Mouse (Mus musculus) stomach, embryonic 15.5 days (tissue): Measurements from ENCODE around the gene Zfp583. TPM values are rescaled to one million over a fixed set of nuclear protein-coding genes. Genes with fewer than 3 reads are reported as not detected.
"Not testable (repeated sequence)": the region's sequence is repeated elsewhere in the genome, so short reads cannot be mapped to it uniquely, and the experiment has no call there.

Experiments used
- ATAC-seq: fragments of 200-750 bp; cut with Nextera tagmentation; 2 replicates; pipeline ENCODE4 v1.8.0; 2017; ENCODE audit warnings: low read depth, moderate number of reproducible peaks, moderate TSS enrichment; ENCODE audit not compliant: insufficient read depth, low FRiP score
- H3K27ac ChIP-seq: fragments of 300-500 bp; sonication (generic); 2 replicates; pipeline ENCODE4 v1.5.1; 2015; ENCODE audit warnings: mild to moderate bottlenecking, inconsistent platforms
- H3K27me3 ChIP-seq: fragments of 300-500 bp; sonication (generic); replicated peaks from 2 replicates; pipeline ENCODE4 v1.6.1; 2015; ENCODE audit warnings: inconsistent platforms
- H3K36me3 ChIP-seq: fragments of 300-500 bp; sonication (generic); 2 replicates; pipeline ENCODE4 v1.6.1; 2015; ENCODE audit warnings: inconsistent platforms
- H3K4me1 ChIP-seq: fragments of 300-500 bp; sonication (generic); 2 replicates; pipeline ENCODE4 v1.6.1; 2015; ENCODE audit warnings: inconsistent platforms
- H3K4me2 ChIP-seq: fragments of 300-500 bp; sonication (generic); 2 replicates; pipeline ENCODE4 v1.6.1; 2015; ENCODE audit warnings: mild to moderate bottlenecking, inconsistent platforms
- H3K4me3 ChIP-seq: fragments of 300-500 bp; sonication (generic); replicated peaks from 2 replicates; pipeline ENCODE4 v1.5.1; 2015; ENCODE audit warnings: inconsistent platforms
- H3K9ac ChIP-seq: fragments of 300-500 bp; sonication (generic); 2 replicates; pipeline ENCODE4 v1.6.1; 2015; ENCODE audit warnings: inconsistent platforms
- H3K9me3 ChIP-seq: fragments of 300-500 bp; sonication (generic); 2 replicates; pipeline ENCODE4 v1.6.1; 2016; ENCODE audit warnings: inconsistent platforms
- WGBS: fragments of 180-500 bp; shearing (Covaris S2); methylation state at CpG from one replicate; pipeline ENCODE4 v1.1.7; 2015; 5-methylcytosine and 5-hydroxymethylcytosine counted together
- polyA plus RNA-seq: library from polyadenylated mRNA; unstranded; fragments of >200 nt; fragmentation: Nextera tagmentation; extraction: Ambion mirVana; gene quantifications from 2 replicates; pipeline ENCODE4 v1.2.1, GENCODE M21; 2015

Zfp583 gene
- 4.5 and 4.8 TPM in 2 replicates for polyA plus RNA-seq

- no peaks in the 10 kb centered on the region for H3K27me3 ChIP-seq
- peak within 1 kb of the TSS; percentile 27 for H3K9ac ChIP-seq
- H3K4me2 ChIP-seq = peak within 1 kb of the TSS; percentile 60
- peak; percentile 93 for ATAC-seq
- H3K9me3 ChIP-seq = no peaks in the 10 kb centered on the region
- H3K4me1 ChIP-seq = no peaks in the 10 kb centered on the region; the same call in 1 of the 2 replicates
- H3K4me3 ChIP-seq = peak within 1 kb of the TSS; percentile 54
- 5% methylated on average over 31 of the region's 31 CpGs for WGBS
- H3K36me3 ChIP-seq = no peaks in the 10 kb centered on the region
- H3K27ac ChIP-seq = peak within 1 kb of the TSS; percentile 84
Observed at GRCm38 (mm10) chr7:6331233-6331956, at the start of gene Zfp583. Zfp583 (minus strand) TSS chr7:6331285.

DNA sequence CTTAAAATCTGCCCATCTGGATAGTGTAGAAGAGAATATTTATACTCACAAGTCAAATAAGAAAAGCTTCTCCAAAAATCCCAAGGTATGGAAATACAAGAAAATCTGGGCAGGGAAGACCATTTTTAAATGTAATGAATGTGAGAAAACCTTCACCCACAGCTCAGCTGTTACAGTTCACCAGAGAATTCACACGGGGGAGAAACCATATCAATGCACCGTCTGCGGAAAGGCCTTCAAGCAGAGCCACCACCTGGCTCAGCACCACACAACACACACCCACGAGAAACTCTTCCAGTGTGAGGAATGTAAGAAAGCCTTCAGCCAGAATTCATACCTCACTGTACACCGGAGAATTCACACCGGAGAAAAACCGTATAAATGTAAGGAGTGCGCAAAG, 47.4 kb upstream of the Zfp583 start:
- Histone ChIP-seq H3K4me1 (peaks cover 7% of the 10 kb centered on the region), H3K27ac (no peak overlapping the region), H3K36me3 (no peaks in the 10 kb centered on the region), H3K27me3 (no peaks in the 10 kb centered on the region), H3K4me3 (no peak overlapping the region), H3K9ac (no peak overlapping the region), H3K4me2 (no peak overlapping the region), H3K9me3 (no peaks in the 10 kb centered on the region)
- ATAC-seq = no peak
- WGBS = 80% methylated on average over 8 of the region's 8 CpGs

DNA sequence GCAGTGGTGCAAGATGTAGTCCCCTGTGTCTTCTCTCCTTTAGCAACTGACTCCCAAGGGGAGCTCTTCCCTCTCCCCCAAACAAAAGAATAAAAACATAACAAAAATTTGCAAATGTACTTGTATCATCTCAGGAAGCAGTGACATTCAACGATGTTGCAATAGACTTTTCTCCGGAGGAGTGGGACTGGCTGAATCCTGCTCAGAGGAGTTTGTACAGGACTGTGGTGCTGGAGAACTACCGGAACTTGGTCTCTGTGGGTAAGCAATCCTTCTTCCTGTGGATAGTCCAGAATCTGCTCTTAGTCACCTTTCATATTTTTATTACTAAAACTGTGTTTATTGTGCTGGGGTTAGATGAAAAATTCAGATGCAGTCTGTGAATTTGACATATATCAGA, 41.9 kb upstream of the Zfp583 start:
- Histone ChIP-seq H3K4me1 (no peaks in the 10 kb centered on the region), H3K36me3 (no peaks in the 10 kb centered on the region), H3K27ac (no peak overlapping the region), H3K4me2 (no peak overlapping the region), H3K4me3 (no peak overlapping the region), H3K27me3 (no peaks in the 10 kb centered on the region), H3K9ac (no peak overlapping the region), H3K9me3 (no peaks in the 10 kb centered on the region)
- WGBS = 87% methylated on average over 3 of the region's 3 CpGs
- ATAC-seq = no peak

DNA sequence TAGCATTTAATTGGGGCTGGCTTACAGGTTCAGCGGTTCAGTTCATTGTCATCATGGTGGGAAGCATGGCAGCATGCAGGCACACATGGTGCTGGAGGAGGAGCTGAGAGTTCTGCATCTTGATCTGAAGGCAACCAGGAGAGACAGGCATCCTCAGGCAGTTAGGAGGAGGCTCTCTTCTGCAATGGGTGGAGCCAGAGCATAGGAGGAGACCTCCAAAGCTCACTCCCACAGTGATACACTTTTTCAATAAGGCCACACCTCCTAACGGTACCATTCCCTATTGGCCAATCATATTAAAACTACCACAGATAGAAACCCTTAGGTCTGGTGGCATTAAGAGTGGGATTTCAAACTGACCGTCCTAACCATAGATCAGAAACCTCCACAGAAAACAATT, 38.4 kb upstream of the Zfp583 start:
- H3K9ac ChIP-seq = no peak overlapping the region
- no peaks in the 10 kb centered on the region for H3K27me3 ChIP-seq
- H3K36me3 ChIP-seq = no peaks in the 10 kb centered on the region
- no peaks in the 10 kb centered on the region for H3K4me1 ChIP-seq
- H3K4me2 ChIP-seq = no peak overlapping the region
- no peak overlapping the region for H3K4me3 ChIP-seq
- 77% methylated on average over 3 of the region's 3 CpGs for WGBS
- ATAC-seq = no peak
- no peak overlapping the region for H3K27ac ChIP-seq
- no peaks in the 10 kb centered on the region for H3K9me3 ChIP-seq

DNA sequence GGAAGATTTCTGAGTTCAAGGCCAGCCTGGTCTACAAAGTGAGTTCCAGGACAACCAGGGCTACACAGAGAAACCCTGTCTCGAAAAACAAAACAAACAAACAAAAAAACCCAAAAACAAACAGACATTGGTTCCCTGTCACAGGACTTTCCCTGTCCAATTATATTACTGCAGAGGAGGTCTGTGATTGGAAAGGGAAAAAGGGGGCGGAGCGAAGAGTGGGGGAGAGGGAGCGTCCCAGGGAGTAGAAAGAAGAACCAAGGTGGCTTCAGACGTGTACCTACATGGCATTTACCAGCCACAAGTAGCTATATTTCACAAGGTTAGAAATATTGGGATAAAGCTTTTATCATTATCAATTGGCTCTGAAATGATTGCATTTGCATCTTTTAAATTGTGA, 37.1 kb upstream of the Zfp583 start:
- H3K4me2 ChIP-seq, H3K9me3 ChIP-seq, ATAC-seq, H3K36me3 ChIP-seq, H3K4me3 ChIP-seq, H3K27ac ChIP-seq, H3K9ac ChIP-seq, H3K27me3 ChIP-seq, H3K4me1 ChIP-seq: not testable (repeated sequence)
- WGBS = 80% methylated on average over 5 of the region's 5 CpGs

DNA sequence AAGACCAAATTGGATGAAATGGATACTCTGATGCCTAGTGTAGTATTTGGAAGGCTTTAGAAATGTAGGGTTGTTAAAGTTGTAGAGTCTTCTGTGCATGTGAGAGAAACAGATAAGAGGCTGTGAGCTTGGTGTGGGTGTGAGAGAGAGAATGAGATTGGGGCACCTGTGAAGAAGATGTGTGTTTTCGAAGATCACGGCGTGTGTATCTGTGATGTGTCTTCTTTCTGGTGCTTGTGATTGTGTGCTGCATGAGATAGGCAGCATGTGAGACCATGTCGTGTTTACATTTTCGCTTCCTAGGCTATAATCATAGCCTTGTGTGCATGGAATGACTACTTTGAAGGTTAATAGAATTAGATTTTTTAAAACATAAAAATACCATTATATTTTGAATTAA, 36.1 kb upstream of the Zfp583 start:
- Histone ChIP-seq H3K27me3 (no peaks in the 10 kb centered on the region), H3K9me3 (no peaks in the 10 kb centered on the region), H3K4me2 (no peak overlapping the region), H3K27ac (no peak overlapping the region), H3K4me3 (no peak overlapping the region), H3K9ac (no peak overlapping the region), H3K36me3 (no peaks in the 10 kb centered on the region), H3K4me1 (0 out of 2 replicates have a peak, but pooled peaks cover 6% of the 10 kb centered on the region)
- no peak for ATAC-seq
- WGBS = 82% methylated on average over 5 of the region's 5 CpGs

DNA sequence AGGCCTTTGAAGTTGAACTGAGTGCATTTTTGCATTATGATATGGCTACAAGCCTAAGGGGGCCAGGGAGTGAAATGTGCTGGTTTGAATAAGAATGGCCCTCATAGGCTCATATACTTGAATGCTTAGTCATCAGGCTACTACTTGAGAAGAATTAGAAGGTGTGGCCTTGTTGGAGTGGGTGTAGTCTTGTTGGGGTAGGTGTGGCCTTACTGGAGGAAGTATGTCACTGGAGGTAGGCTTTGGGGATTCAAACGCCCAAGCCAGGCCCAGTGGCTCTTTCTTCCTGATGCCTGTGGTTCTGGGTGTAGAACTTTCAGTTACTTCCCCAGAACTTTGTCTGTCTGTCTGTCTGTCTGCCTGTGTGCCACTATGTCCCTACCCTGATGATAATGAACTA, 33.7 kb upstream of the Zfp583 start:
- ATAC-seq = no peak
- no peak overlapping the region for H3K4me3 ChIP-seq
- no peaks in the 10 kb centered on the region for H3K36me3 ChIP-seq
- H3K9ac ChIP-seq = no peak overlapping the region
- H3K9me3 ChIP-seq = no peaks in the 10 kb centered on the region
- no peak overlapping the region for H3K27ac ChIP-seq
- no peaks in the 10 kb centered on the region for H3K27me3 ChIP-seq
- 58% methylated on average over 1 of the region's 1 CpGs for WGBS
- no peak overlapping the region for H3K4me2 ChIP-seq
- 0 out of 2 replicates have a peak, but pooled peaks cover 6% of the 10 kb centered on the region for H3K4me1 ChIP-seq

DNA sequence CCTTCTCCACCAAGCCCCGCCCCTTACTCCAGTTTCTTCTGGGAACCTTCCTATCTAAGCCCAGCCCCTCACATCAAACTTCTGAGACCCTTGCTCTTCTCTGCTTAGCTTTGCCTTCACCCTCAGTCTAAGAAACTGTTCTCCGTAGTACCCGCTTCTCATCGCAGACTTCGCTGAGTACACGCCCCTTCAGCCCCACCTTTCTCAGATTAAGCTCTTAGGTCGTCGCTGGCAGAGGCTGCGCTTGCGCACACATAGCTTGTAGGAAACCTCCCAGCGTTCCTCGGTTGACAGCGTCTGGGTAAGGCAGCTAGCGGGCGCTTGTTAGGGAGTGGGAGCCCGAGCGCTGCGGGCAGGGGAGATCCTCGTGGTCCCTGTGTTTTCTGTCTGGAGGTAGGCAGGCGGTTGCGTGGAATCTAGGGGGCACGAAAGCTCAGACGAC, 32.0 kb upstream of the Zfp583 start, which contains the start of gene Zfp78:
Gene Zfp78 (plus strand): TSS at position 234 of the 442 bp plus-strand sequence.
- Histone ChIP-seq H3K9ac (peak within 1 kb of the TSS; percentile 33; the same call in 1 of the 2 replicates), H3K27ac (peak within 1 kb of the TSS; percentile 82), H3K36me3 (no peaks in the 10 kb centered on the region), H3K4me2 (peak within 1 kb of the TSS; percentile 63), H3K9me3 (no peaks in the 10 kb centered on the region), H3K27me3 (no peaks in the 10 kb centered on the region), H3K4me3 (peak within 1 kb of the TSS; percentile 55), H3K4me1 (0 out of 2 replicates have a peak, but pooled peaks cover 6% of the 10 kb centered on the region)
- under 1% methylated on average over 23 of the region's 23 CpGs for WGBS
- ATAC-seq = peak; percentile 82

DNA sequence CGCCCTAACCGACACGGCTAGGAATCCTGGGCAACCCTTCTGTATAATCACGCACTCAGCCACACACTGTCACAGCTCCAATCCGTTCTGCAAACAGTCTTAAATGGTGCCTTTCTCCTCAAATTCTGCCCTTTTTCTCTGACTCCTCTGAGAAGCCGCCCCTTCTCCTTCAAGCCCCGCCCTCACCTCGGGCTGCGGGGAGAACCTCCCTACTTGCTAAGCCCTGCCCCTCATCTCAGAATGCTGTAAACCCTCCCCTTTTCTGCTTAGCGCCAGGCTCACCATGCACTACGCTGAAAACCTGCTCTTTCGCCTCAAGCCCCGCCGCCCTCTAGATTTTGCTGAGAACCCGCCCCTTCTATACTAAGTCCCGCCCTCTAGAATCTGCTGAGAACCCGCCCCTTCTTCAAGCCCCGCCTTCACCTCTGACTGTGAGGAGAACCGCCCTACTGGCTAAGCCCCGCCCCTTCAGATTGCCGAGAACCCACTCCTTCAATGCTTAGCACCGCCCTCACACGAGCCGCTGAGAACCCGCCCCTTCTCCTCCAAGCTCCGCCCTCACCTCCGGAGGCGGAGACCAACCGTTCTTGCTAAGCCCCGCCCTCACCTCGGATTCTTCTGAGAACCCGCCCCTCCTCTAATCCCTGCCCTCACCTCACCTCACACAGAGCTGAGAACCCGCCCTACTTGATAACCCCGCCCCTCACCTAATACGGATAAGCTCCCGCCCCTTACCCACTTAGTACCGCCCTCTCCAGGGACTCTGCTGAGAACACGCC, 31.4 kb upstream of the Zfp583 start:
- H3K4me1 ChIP-seq = 0 out of 2 replicates have a peak, but pooled peaks cover 6% of the 10 kb centered on the region
- ATAC-seq = peak; percentile 93
- under 1% methylated on average over 38 of the region's 38 CpGs for WGBS
- no peaks in the 10 kb centered on the region for H3K27me3 ChIP-seq
- H3K27ac ChIP-seq = peak overlapping the region; percentile 82
- peak overlapping the region; percentile 55 for H3K4me3 ChIP-seq
- H3K9ac ChIP-seq = peak overlapping the region; percentile 33; the same call in 1 of the 2 replicates
- H3K36me3 ChIP-seq = no peaks in the 10 kb centered on the region
- peak overlapping the region; percentile 63 for H3K4me2 ChIP-seq
- H3K9me3 ChIP-seq = no peaks in the 10 kb centered on the region

- Histone ChIP-seq H3K4me3 (peak overlapping the region; percentile 55), H3K4me1 (0 out of 2 replicates have a peak, but pooled peaks cover 6% of the 10 kb centered on the region), H3K27ac (peak overlapping the region; percentile 81), H3K9ac (peak overlapping the region; percentile 33; the same call in 1 of the 2 replicates), H3K9me3 (no peaks in the 10 kb centered on the region), H3K4me2 (peak overlapping the region; percentile 63), H3K36me3 (no peaks in the 10 kb centered on the region), H3K27me3 (no peaks in the 10 kb centered on the region)
- WGBS = 20% methylated on average over 7 of the region's 7 CpGs
- no peak for ATAC-seq
Observed at GRCm38 (mm10) chr7:6361756-6362155, 30.7 kb upstream of the Zfp583 start.

GRCm38 (mm10) chr7:6360477-6361060, 29.5 kb upstream of the Zfp583 start:
- no peaks in the 10 kb centered on the region for H3K9me3 ChIP-seq
- no peak overlapping the region for H3K9ac ChIP-seq
- WGBS = 13% methylated on average over 9 of the region's 9 CpGs
- H3K4me2 ChIP-seq = no peak overlapping the region
- H3K27ac ChIP-seq = no peak overlapping the region
- H3K27me3 ChIP-seq = no peaks in the 10 kb centered on the region
- no peak for ATAC-seq
- H3K4me3 ChIP-seq = no peak overlapping the region
- H3K4me1 ChIP-seq = 0 out of 2 replicates have a peak, but pooled peaks cover 6% of the 10 kb centered on the region
- no peaks in the 10 kb centered on the region for H3K36me3 ChIP-seq
